Mouse (Mus musculus): ENCODE results near the gene Ctrl.

Gene Ctrl

GRCm38 (mm10) chr8:105937496-105938305 lies 4.0 kb upstream of the Ctrl start:
- DNase-seq (ENCODE audit: low spot score): peak; percentile 59

- peak; percentile 89 for DNase-seq (ENCODE audit: low spot score)
Observed at GRCm38 (mm10) chr8:105936866-105937475, 3.3 kb upstream of the Ctrl start.

- DNase-seq (ENCODE audit: low spot score): peak; percentile 37
Observed at GRCm38 (mm10) chr8:105935863-105936603, 2.4 kb upstream of the Ctrl start.

- DNase-seq (ENCODE audit: low spot score): no peak
Observed at GRCm38 (mm10) chr8:105935105-105935504, 1.4 kb upstream of the Ctrl start.

GRCm38 (mm10) chr8:105932525-105932924 lies 1.1 kb downstream of the Ctrl start:
- peak; percentile 44 for DNase-seq (ENCODE audit: low spot score)

GRCm38 (mm10) chr8:105931271-105931670 lies 2.4 kb downstream of the Ctrl start:
- DNase-seq (ENCODE audit: low spot score): no peak

GRCm38 (mm10) chr8:105930602-105931001 lies 3.1 kb downstream of the Ctrl start:
- DNase-seq (ENCODE audit: low spot score): peak; percentile 96

GRCm38 (mm10) chr8:105925123-105925522 lies 8.5 kb downstream of the Ctrl start:
- peak; percentile 42 for DNase-seq (ENCODE audit: low spot score)

- DNase-seq (ENCODE audit: low spot score): no peak
Observed at GRCm38 (mm10) chr8:105919390-105919789, 14.3 kb downstream of the Ctrl start.

- no peak for DNase-seq (ENCODE audit: low spot score)
Observed at GRCm38 (mm10) chr8:105900941-105901616, 32.6 kb downstream of the Ctrl start.

- DNase-seq (ENCODE audit: low spot score): peak; percentile 95
Observed at GRCm38 (mm10) chr8:105900180-105900940, 33.3 kb downstream of the Ctrl start, which contains the start of gene Pskh1. TSS of gene Pskh1 (plus strand) at chr8:105900441.

- DNase-seq (ENCODE audit: low spot score): no peak
Observed at GRCm38 (mm10) chr8:105897801-105898480, 35.7 kb downstream of the Ctrl start.

GRCm38 (mm10) chr8:105893339-105893738 lies 40.3 kb downstream of the Ctrl start, which contains the start of gene Nrn1l:
TSS of gene Nrn1l (plus strand) at chr8:105893567.
- peak; percentile 81 for DNase-seq (ENCODE audit: low spot score)

- DNase-seq (ENCODE audit: low spot score): peak; percentile 56
Observed at GRCm38 (mm10) chr8:105892432-105892831, 41.2 kb downstream of the Ctrl start.

GRCm38 (mm10) chr8:105890870-105891269 lies 42.8 kb downstream of the Ctrl start:
- DNase-seq (ENCODE audit: low spot score): no peak

- no peak for DNase-seq (ENCODE audit: low spot score)
Observed at GRCm38 (mm10) chr8:105889756-105890465, 43.8 kb downstream of the Ctrl start.

All from testis, postnatal 10 days (tissue).